Mouse (Mus musculus) megakaryocyte, embryonic 14.5 days (primary cell): ENCODE results near the gene Lbh. TPM values are rescaled to one million over a fixed set of nuclear protein-coding genes. Genes with fewer than 3 reads are reported as not detected.

ENCODE experiments used
- H3K27me3 ChIP-seq: replicated peaks from 2 replicates; pipeline ENCODE3; 2012; ENCODE audit warnings: inconsistent platforms
- H3K36me3 ChIP-seq: replicated peaks from 2 replicates; pipeline ENCODE3; 2012; ENCODE audit warnings: low read length, inconsistent platforms, mixed read lengths
- H3K4me1 ChIP-seq: 2 replicates; pipeline ENCODE4 v1.6.1; 2012; ENCODE audit warnings: inconsistent platforms
- H3K4me3 ChIP-seq: replicated peaks from 2 replicates; pipeline ENCODE3; 2012; ENCODE audit warnings: moderate library complexity, mild to moderate bottlenecking, inconsistent platforms
- H3K9me3 ChIP-seq: 2 replicates; pipeline ENCODE4 v1.6.1; 2012; ENCODE audit warnings: inconsistent platforms
- FLI1 ChIP-seq: IDR thresholded peaks from 2 replicates; pipeline ENCODE4 v1.6.1; 2012; ENCODE audit warnings: low read length, inconsistent platforms, mixed read lengths
- GATA1 ChIP-seq: IDR thresholded peaks from 3 replicates; pipeline ENCODE4 v1.6.1; 2012; ENCODE audit warnings: mixed read lengths, low read length, inconsistent platforms, borderline replicate concordance
- polyA plus RNA-seq: library from polyadenylated mRNA; stranded (reverse); fragments of >175 nt; gene quantifications from 2 replicates; pipeline ENCODE4 v1.2.3, GENCODE M21; 2012; ENCODE audit warnings: low replicate concordance; ENCODE audit not compliant: insufficient read depth

Lbh gene
- polyA plus RNA-seq, 1 experiment: 15.9 TPM

- no peak for TF ChIP-seq FLI1
- no peak for TF ChIP-seq GATA1
- H3K27me3 ChIP-seq: no peaks in the 10 kb centered on the region
- peaks cover 75% of the 10 kb centered on the region for H3K4me1 ChIP-seq
- peaks cover 15% of the 10 kb centered on the region for H3K9me3 ChIP-seq
- no peak overlapping the region for H3K4me3 ChIP-seq
- peaks cover 44% of the 10 kb centered on the region for H3K36me3 ChIP-seq
Observed at GRCm38 (mm10) chr17:72936336-72936735, 18.2 kb downstream of the Lbh start.

- Histone ChIP-seq H3K27me3 (no peaks in the 10 kb centered on the region), H3K9me3 (peaks cover 15% of the 10 kb centered on the region), H3K4me3 (no peak overlapping the region), H3K4me1 (peaks cover 77% of the 10 kb centered on the region), H3K36me3 (peaks cover 45% of the 10 kb centered on the region)
- TF ChIP-seq GATA1 (no peak), FLI1 (no peak)
Observed at GRCm38 (mm10) chr17:72937204-72937603, 19.1 kb downstream of the Lbh start.

GRCm38 (mm10) chr17:72938026-72938795 lies 20.1 kb downstream of the Lbh start:
- H3K27me3 ChIP-seq: no peaks in the 10 kb centered on the region

DNA sequence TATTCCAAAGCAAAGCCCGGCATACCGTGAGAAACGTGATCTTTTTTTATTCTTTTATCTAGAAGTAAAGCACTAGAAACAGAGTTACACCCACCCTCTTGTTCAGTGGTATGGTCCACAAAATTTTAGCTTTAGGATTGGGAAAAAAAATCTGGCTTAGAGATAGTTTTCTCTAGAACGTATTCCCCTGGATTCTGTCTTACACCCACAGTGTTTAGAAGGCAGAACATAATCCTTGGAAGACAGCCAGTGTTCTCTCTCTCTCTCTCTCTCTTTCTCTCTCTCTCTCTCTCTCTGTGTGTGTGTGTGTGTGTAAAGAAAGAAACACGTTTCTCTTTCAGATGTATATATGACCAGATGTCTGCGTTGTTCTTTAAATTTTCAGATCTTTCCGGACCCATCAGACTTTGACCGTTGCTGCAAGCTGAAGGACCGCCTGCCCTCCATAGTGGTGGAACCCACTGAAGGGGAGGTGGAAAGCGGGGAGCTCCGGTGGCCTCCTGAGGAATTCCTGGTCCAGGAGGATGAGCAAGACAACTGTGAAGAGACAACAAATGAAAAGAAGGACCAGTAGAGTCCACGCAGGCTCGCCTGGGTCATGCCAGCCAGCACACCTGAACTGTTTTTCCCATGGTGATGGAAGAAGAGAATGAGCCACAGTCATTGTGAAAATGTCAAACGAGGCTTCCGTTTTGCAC lies 20.9 kb downstream of the Lbh start:
- H3K27me3 ChIP-seq: no peaks in the 10 kb centered on the region
- peaks cover 50% of the 10 kb centered on the region for H3K36me3 ChIP-seq
- no peak overlapping the region for H3K4me3 ChIP-seq
- TF ChIP-seq GATA1 (no peak), FLI1 (no peak)
- peaks cover 73% of the 10 kb centered on the region for H3K4me1 ChIP-seq
- peaks cover 22% of the 10 kb centered on the region for H3K9me3 ChIP-seq

More at GRCm38 (mm10) chr17:72938026-72938795, 20.1 kb downstream of the Lbh start:
- Histone ChIP-seq H3K4me1 (peaks cover 80% of the 10 kb centered on the region), H3K36me3 (peaks cover 50% of the 10 kb centered on the region), H3K4me3 (no peak overlapping the region), H3K9me3 (peaks cover 20% of the 10 kb centered on the region)
- TF ChIP-seq GATA1 (no peak), FLI1 (no peak)

GRCm38 (mm10) chr17:72939569-72939899 lies 21.4 kb downstream of the Lbh start:
- no peaks in the 10 kb centered on the region for H3K27me3 ChIP-seq
- H3K36me3 ChIP-seq: peaks cover 50% of the 10 kb centered on the region
- no peak for TF ChIP-seq GATA1
- TF ChIP-seq FLI1: no peak
- peaks cover 72% of the 10 kb centered on the region for H3K4me1 ChIP-seq
- no peak overlapping the region for H3K4me3 ChIP-seq
- H3K9me3 ChIP-seq: peaks cover 22% of the 10 kb centered on the region

GRCm38 (mm10) chr17:72944368-72944767 lies 26.3 kb downstream of the Lbh start:
- Histone ChIP-seq H3K27me3 (no peaks in the 10 kb centered on the region), H3K4me3 (no peak overlapping the region), H3K4me1 (peaks cover 62% of the 10 kb centered on the region), H3K36me3 (peaks cover 24% of the 10 kb centered on the region), H3K9me3 (peaks cover 22% of the 10 kb centered on the region)
- TF ChIP-seq FLI1 (no peak), GATA1 (no peak)

- Histone ChIP-seq H3K4me3 (no peak overlapping the region), H3K9me3 (0 out of 2 replicates have a peak, but pooled peaks cover 7% of the 10 kb centered on the region), H3K4me1 (peaks cover 60% of the 10 kb centered on the region), H3K36me3 (peaks cover 5% of the 10 kb centered on the region), H3K27me3 (no peaks in the 10 kb centered on the region)
- TF ChIP-seq FLI1 (no peak), GATA1 (no peak)
Observed at GRCm38 (mm10) chr17:72947111-72947859, 29.2 kb downstream of the Lbh start.

DNA sequence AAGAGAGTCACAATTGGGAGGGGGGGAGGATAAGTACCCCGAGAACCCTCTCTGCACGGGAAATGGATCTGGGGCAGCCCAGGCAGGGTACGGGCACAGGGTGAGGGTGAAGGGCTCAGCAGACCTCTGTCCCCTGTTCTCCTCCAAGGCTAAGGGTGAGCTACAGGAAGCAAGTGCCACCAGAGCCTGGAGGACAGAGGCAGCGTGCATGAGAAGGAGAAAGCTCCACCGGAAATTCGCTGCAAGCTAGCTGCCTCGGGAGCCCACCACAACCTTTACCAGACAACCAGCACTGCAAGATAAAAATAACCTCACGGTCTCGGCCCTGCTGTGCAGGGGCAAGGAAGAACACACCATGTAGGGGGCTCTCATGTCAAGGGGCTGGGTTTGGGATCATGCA lies 30.0 kb downstream of the Lbh start:
- TF ChIP-seq FLI1 (no peak), GATA1 (no peak)
- peaks cover 52% of the 10 kb centered on the region for H3K4me1 ChIP-seq
- H3K9me3 ChIP-seq: 0 out of 2 replicates have a peak, but pooled peaks cover 3% of the 10 kb centered on the region
- H3K36me3 ChIP-seq: peaks cover 1% of the 10 kb centered on the region
- peak overlapping the region; percentile 78 for H3K4me3 ChIP-seq
- no peaks in the 10 kb centered on the region for H3K27me3 ChIP-seq

GRCm38 (mm10) chr17:72949247-72949701 lies 31.2 kb downstream of the Lbh start:
- Histone ChIP-seq H3K4me3 (no peak overlapping the region), H3K36me3 (no peaks in the 10 kb centered on the region), H3K4me1 (peaks cover 48% of the 10 kb centered on the region), H3K9me3 (no peaks in the 10 kb centered on the region), H3K27me3 (no peaks in the 10 kb centered on the region)
- TF ChIP-seq FLI1 (no peak), GATA1 (no peak)

- no peak overlapping the region for H3K4me3 ChIP-seq
- H3K27me3 ChIP-seq: no peaks in the 10 kb centered on the region
- H3K9me3 ChIP-seq: no peaks in the 10 kb centered on the region
- TF ChIP-seq FLI1: no peak
- TF ChIP-seq GATA1: no peak
- no peaks in the 10 kb centered on the region for H3K36me3 ChIP-seq
- H3K4me1 ChIP-seq: peaks cover 57% of the 10 kb centered on the region
Observed at GRCm38 (mm10) chr17:72951331-72951730, 33.2 kb downstream of the Lbh start.
